Mouse (Mus musculus): Measurements from ENCODE around the gene 4933411K16Rik. TPM values are rescaled to one million over a fixed set of nuclear protein-coding genes. Genes with fewer than 3 reads are reported as not detected.
"Not testable (repeated sequence)": the region's sequence is repeated elsewhere in the genome, so short reads cannot be mapped to it uniquely, and the experiment has no call there.

The 4933411K16Rik gene
- polyA plus RNA-seq, 1 experiment from 2014 or later: not detected

DNA sequence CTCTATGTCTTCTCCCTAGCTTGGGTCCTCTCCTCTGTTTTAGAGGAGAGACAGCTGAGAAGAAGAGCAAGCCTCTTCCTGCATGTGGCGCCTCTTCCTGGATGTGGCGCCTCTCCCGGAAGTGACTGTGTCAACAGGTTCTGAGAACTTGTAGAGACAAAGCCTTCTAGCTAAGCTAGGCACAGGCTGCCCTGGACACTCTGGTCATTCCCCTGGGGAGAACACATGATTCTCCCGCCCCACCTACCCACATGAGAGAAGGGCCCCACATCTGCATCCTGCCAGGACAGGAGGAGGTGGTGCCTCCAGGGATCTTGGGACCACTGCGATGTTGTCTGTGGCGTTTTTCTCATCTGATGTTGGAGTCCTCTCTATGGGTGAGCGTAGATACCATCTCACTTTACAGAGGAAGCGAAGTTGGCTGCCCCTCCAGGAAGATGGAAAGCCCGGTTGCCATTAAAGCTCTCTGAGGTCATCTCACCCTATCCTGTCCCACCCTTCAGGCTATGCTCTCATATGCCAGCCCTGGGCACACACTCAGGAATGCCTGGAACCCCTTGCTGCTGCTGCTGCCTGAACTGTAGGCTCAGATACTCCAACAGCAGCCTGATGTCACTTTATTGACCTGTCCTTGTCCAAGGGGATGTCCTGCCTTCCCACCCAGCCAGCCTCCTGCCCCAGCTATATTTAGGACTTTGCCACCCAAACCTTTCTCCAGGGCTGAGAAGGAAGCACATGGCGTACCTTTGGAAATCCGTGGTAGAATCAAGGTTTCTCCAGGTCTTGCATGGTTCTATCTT is 16.6 kb downstream of the 4933411K16Rik start:
- Histone ChIP-seq H3K4me2 (replicated peaks) (no peak overlapping the region), H3K4me1 (no peaks in the 10 kb centered on the region), H3K36me3 (no peaks in the 10 kb centered on the region), H3K27me3 (replicated peaks) (no peaks in the 10 kb centered on the region), H3K27ac (no peak overlapping the region), H3K9me3 (no peaks in the 10 kb centered on the region), H3K9ac (no peak overlapping the region), H3K4me3 (no peak overlapping the region)
- no peak for ATAC-seq (ENCODE audit: low FRiP score, low read depth)
- WGBS: 84% methylated on average over 11 of the region's 11 CpGs

DNA sequence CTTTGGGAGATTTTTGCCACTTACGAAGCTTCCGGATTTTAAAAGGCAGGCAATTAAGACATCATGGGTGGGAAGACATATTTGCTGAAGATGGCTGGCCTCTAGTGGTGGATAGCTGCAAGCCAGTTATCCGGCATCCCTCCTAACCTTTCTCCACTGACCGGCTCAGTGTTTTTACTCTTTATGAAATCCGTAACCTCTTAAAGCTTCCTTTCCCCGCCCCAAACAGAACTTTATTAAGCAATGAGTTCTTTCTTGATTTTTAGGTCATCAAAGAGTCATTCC is 17.1 kb downstream of the 4933411K16Rik start:
- ATAC-seq (ENCODE audit: low FRiP score, low read depth): no peak
- H3K36me3 ChIP-seq: peaks cover under 1% of the 10 kb centered on the region; the same call in 1 of the 2 replicates
- no peak overlapping the region for H3K4me3 ChIP-seq
- H3K9me3 ChIP-seq: no peaks in the 10 kb centered on the region
- WGBS: 73% methylated on average over 6 of the region's 6 CpGs
- H3K4me2 ChIP-seq (replicated peaks): no peak overlapping the region
- H3K9ac ChIP-seq: no peak overlapping the region
- no peak overlapping the region for H3K27ac ChIP-seq
- H3K27me3 ChIP-seq (replicated peaks): no peaks in the 10 kb centered on the region
- no peaks in the 10 kb centered on the region for H3K4me1 ChIP-seq

DNA sequence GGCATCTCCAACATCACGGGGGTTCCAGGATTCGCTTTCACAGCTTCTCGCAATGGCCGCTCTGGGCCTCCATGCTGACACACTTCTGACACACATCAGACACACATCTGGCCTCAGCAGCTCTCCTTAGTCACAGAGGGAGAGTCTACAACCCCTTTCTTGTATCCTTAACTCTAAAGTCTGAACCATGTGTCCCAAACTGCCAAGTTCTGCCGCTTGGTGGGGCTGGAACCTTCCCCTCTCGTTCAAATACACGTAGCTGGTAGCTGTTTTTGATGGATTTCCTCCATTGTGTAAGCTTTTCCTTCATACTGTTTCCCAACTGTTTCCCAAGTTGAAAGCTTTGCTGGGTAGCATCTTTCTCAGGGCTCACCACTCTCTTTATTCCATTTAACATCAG is 19.2 kb downstream of the 4933411K16Rik start:
- Histone ChIP-seq H3K4me3 (no peak overlapping the region), H3K27ac (no peak overlapping the region), H3K4me1 (no peaks in the 10 kb centered on the region), H3K36me3 (peaks cover 21% of the 10 kb centered on the region), H3K4me2 (replicated peaks) (no peak overlapping the region), H3K27me3 (replicated peaks) (no peaks in the 10 kb centered on the region), H3K9me3 (no peaks in the 10 kb centered on the region), H3K9ac (no peak overlapping the region)
- WGBS: 82% methylated on average over 7 of the region's 7 CpGs
- no peak for ATAC-seq (ENCODE audit: low FRiP score, low read depth)

DNA sequence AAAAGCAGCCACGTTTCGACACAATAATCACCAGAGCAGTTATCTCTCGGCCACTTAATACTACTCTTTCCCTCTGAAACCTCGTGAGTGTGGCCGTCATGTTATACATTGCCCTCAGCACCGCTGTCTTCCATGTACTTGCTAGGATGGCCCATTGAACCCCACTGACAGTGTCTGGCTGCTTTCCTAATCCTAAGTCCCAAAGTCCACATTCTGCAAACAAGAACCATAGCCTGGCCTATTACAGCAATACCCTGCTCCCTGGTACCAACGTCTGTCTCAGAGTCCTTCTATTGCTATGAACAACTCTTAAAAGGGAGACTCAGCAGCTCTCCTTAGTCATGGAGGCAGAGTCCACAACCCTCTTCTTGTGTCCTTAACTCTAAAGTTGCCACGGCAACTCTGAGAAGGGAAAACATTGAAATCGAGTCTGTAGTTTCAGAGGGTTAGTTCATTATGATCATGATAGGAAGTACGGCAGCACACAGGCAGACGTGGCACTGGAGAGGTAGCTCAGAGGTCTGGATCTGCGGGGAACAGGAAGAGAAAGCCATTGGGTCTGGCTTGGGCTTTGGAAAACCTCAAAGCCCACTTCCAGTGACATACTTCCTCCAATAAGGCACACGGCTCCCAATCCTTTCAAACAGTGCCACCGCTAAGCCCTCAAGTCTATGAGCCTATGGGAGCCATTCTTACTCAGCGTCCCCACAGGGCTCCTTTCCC is 20.0 kb downstream of the 4933411K16Rik start:
- no peak for ATAC-seq (ENCODE audit: low FRiP score, low read depth)
- Histone ChIP-seq H3K9me3 (no peaks in the 10 kb centered on the region), H3K9ac (no peak overlapping the region), H3K4me1 (no peaks in the 10 kb centered on the region), H3K27me3 (replicated peaks) (no peaks in the 10 kb centered on the region), H3K4me2 (replicated peaks) (no peak overlapping the region), H3K27ac (no peak overlapping the region), H3K4me3 (no peak overlapping the region), H3K36me3 (peaks cover 26% of the 10 kb centered on the region)
- 87% methylated on average over 15 of the region's 15 CpGs for WGBS

DNA sequence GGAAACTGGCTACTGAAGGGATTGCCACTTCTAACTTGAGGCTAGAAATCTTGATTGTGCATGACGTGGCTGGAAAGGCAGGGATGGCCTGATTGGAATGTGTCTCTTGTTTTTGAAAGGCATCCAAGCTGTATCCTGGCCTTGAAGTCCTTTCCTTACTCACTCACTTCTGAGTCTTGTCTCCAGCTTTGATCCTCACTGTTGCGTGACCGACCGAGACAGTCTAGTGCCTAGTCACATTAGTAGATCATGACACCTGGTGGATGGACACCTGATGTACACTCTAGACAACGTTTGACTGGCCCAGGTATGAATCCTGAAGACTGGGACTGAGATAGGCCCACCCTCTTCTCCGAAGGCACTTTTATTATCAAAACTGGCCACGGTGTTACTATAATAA is 20.8 kb downstream of the 4933411K16Rik start:
- Histone ChIP-seq H3K36me3 (peaks cover 29% of the 10 kb centered on the region), H3K27me3 (replicated peaks) (no peaks in the 10 kb centered on the region)
- 85% methylated on average over 7 of the region's 7 CpGs for WGBS

DNA sequence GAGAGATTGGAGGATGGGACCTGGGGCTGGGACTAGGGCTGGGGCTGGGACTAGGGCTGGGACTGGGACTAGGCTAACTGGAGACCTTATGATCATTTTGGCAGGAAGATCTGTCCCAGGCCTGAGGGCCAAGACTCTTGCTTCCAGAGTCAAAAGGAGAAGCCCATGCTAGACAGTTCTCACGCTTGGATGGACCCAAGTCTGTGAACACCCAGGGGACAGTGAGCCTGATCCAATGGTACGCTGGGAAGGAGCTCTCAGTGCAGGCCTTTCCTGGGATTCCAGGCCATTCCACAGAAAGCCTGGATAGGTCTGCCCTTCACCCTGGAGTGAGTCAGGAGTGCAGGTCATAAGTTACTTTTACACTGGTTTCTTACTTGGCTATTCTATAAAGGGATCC is 23.0 kb downstream of the 4933411K16Rik start:
- H3K4me3 ChIP-seq: no peak overlapping the region
- no peaks in the 10 kb centered on the region for H3K4me1 ChIP-seq
- no peak for ATAC-seq (ENCODE audit: low FRiP score, low read depth)

More for the DNA sequence above, 20.8 kb downstream of the 4933411K16Rik start:
- no peak overlapping the region for H3K4me2 ChIP-seq (replicated peaks)
- no peaks in the 10 kb centered on the region for H3K9me3 ChIP-seq
- H3K4me3 ChIP-seq: no peak overlapping the region
- ATAC-seq (ENCODE audit: low FRiP score, low read depth): no peak
- no peaks in the 10 kb centered on the region for H3K4me1 ChIP-seq
- H3K9ac ChIP-seq: no peak overlapping the region
- no peak overlapping the region for H3K27ac ChIP-seq

DNA sequence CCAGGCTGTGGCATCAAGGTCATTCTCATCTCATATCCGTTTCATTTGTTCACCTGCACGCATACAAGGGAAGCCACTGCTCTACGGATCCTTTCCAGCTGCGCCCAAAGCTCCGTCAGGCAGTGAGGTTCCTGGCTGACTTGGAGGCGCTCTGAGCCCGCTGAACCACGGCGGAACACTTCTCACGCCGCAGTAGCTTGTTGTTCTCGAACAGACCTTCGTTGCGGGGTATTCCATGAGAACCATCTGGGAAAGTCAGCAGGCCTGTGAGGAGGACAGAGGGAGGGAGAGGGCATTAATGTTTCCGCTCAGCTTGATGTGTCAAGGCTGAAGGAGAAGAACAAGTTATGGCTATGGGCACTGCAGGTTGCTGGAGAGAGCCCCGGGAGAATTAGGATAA is 23.9 kb downstream of the 4933411K16Rik start:
- H3K4me3 ChIP-seq: no peak overlapping the region
- H3K27ac ChIP-seq: no peak overlapping the region
- WGBS: 88% methylated on average over 16 of the region's 16 CpGs
- H3K9me3 ChIP-seq: no peaks in the 10 kb centered on the region
- H3K9ac ChIP-seq: no peak overlapping the region
- H3K4me1 ChIP-seq: no peaks in the 10 kb centered on the region
- no peak overlapping the region for H3K4me2 ChIP-seq (replicated peaks)
- ATAC-seq (ENCODE audit: low FRiP score, low read depth): no peak
- H3K36me3 ChIP-seq: peaks cover 29% of the 10 kb centered on the region
- H3K27me3 ChIP-seq (replicated peaks): no peaks in the 10 kb centered on the region

More for the DNA sequence above, 23.0 kb downstream of the 4933411K16Rik start:
- Histone ChIP-seq H3K27ac (no peak overlapping the region), H3K27me3 (replicated peaks) (no peaks in the 10 kb centered on the region), H3K4me2 (replicated peaks) (no peak overlapping the region), H3K36me3 (peaks cover 29% of the 10 kb centered on the region), H3K9me3 (no peaks in the 10 kb centered on the region), H3K9ac (no peak overlapping the region)
- 84% methylated on average over 2 of the region's 2 CpGs for WGBS

DNA sequence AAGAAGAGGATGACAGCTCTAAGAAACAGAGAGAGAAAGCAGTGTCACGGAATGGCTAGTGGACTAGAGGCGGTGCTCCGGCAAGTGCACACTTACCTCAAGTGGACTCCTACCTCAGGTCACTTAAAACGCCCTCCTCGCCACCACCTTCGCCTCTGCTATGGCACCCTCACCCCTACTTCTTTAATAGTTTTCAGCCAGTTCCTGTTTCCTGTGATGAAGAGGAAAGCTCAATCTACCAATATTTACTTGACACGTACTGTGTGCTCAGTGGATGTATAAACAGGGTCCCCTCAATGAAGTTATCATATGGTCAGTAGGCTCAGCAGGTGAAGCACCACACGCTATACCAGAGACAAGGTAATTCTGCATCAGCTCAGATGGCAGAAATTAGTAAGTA is 26.5 kb downstream of the 4933411K16Rik start:
- no peaks in the 10 kb centered on the region for H3K27me3 ChIP-seq (replicated peaks)
- no peak overlapping the region for H3K4me2 ChIP-seq (replicated peaks)
- 97% methylated on average over 8 of the region's 8 CpGs for WGBS
- H3K9ac ChIP-seq: no peak overlapping the region
- no peaks in the 10 kb centered on the region for H3K4me1 ChIP-seq
- peaks cover 29% of the 10 kb centered on the region for H3K36me3 ChIP-seq
- no peak overlapping the region for H3K27ac ChIP-seq
- no peak overlapping the region for H3K4me3 ChIP-seq
- ATAC-seq (ENCODE audit: low FRiP score, low read depth): no peak
- no peaks in the 10 kb centered on the region for H3K9me3 ChIP-seq

DNA sequence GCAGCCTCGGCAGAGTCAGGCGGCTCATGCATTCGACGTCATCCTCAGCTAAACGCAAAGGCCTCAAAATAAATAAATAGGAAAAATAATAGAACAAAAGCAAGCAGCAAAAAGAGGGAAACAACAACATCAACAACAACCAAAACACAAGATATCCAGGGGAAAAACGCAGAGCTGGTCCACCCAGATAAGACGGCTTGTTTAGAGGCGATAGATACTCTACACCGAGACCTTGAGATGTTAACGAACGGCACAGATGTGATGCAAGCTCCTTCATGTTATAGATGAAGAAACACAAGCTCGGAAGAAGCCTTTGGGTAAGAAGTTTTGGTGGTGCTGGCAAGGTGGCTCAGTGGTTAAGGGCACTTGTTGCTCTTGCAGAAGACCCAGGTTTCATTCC is 27.0 kb downstream of the 4933411K16Rik start:
- Histone ChIP-seq H3K4me1 (no peaks in the 10 kb centered on the region), H3K36me3 (peaks cover 29% of the 10 kb centered on the region), H3K27me3 (replicated peaks) (no peaks in the 10 kb centered on the region), H3K27ac (no peak overlapping the region), H3K4me3 (no peak overlapping the region), H3K9me3 (no peaks in the 10 kb centered on the region), H3K4me2 (replicated peaks) (no peak overlapping the region), H3K9ac (no peak overlapping the region)
- ATAC-seq (ENCODE audit: low FRiP score, low read depth): no peak
- 99% methylated on average over 12 of the region's 12 CpGs for WGBS

DNA sequence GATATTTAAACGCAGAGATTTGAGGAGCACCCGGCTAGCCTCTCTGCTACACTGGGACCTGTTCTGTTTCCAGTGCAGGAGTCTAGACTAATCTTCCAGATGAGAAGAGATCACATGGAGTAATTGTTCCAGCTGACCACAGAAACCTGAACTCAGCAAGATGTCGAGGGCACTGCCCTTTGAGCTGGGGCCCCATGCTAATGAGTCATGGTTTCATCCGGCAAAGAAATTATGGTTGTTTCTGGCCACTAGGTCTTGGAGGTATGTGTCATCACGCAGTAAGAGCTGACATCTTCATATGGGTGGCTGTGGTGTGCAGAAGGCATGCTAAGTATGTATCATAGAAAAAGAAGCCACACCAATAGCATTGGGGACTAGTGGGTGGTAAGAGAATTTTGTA is 27.9 kb downstream of the 4933411K16Rik start:
- Histone ChIP-seq H3K27ac (no peak overlapping the region), H3K4me3 (no peak overlapping the region), H3K36me3 (peaks cover 21% of the 10 kb centered on the region), H3K4me1 (no peaks in the 10 kb centered on the region), H3K27me3 (replicated peaks) (no peaks in the 10 kb centered on the region), H3K9me3 (no peaks in the 10 kb centered on the region), H3K9ac (no peak overlapping the region), H3K4me2 (replicated peaks) (no peak overlapping the region)
- 80% methylated on average over 5 of the region's 5 CpGs for WGBS
- no peak for ATAC-seq (ENCODE audit: low FRiP score, low read depth)

DNA sequence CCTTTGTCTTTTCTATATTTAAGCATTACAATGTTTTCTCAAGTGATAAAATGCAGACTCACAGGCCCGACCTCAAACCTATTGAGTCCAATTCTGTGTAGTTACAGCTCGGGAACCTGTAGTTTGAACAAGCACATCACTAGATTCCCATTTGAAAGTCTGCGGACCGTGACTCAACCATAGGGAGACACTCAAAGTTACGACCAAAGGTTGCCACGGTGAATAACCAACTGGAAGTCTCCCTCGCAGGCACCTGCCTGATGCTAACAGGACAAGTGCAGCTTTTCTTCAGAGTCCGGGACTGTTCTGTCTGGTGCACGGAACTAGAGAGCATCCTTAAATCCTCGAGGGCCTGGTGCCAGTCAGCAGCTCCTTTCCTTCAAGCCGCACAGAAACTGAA is 28.4 kb downstream of the 4933411K16Rik start:
- Histone ChIP-seq H3K4me2 (replicated peaks) (no peak overlapping the region), H3K27me3 (replicated peaks) (no peaks in the 10 kb centered on the region), H3K4me1 (peaks cover 2% of the 10 kb centered on the region), H3K36me3 (peaks cover 16% of the 10 kb centered on the region), H3K4me3 (no peak overlapping the region), H3K9me3 (no peaks in the 10 kb centered on the region), H3K27ac (no peak overlapping the region), H3K9ac (no peak overlapping the region)
- no peak for ATAC-seq (ENCODE audit: low FRiP score, low read depth)
- WGBS: 76% methylated on average over 11 of the region's 11 CpGs

DNA sequence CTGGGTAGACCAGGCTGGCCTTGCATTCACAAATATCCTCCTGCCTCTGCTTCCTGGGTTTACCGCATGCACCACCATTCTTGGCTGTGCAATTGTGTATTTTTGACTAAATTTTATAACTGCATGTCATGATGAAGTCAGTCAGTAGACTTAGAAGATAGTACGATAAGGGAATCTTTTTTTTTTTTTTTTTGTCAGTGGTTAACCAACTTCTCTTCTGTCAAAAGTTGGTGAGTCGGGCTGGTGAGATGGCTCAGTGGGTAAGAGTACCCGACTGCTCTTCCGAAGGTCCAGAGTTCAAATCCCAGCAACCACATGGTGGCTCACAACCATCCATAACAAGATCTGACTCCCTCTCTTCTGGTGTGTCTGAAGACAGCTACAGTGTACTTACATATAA is 29.6 kb downstream of the 4933411K16Rik start:
- not testable (repeated sequence) for H3K36me3 ChIP-seq; H3K9me3 ChIP-seq; ATAC-seq (ENCODE audit: low FRiP score, low read depth); H3K27me3 ChIP-seq (replicated peaks); H3K27ac ChIP-seq; H3K4me3 ChIP-seq; H3K4me1 ChIP-seq; H3K9ac ChIP-seq; H3K4me2 ChIP-seq (replicated peaks)
- WGBS: 96% methylated on average over 5 of the region's 5 CpGs

DNA sequence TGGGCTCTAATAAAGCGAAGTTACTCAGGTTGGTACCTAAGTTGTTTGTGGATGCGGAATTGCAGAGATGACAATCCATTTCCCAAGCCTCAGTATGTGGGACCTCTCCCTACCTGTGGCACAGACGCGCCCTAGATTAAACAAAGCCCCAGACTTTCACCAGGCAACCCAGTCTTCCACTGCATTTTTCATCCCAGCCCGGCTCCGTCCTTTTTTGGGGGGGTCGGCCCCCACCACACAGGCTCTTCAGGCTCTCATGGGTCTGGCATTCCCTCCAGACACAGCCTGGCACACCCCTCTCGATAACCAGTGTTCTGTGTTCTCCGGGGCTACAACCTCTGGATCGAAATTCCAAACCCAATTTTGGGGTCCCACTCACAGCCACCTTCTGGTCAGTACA is 33.6 kb downstream of the 4933411K16Rik start:
- WGBS: 7% methylated on average over 10 of the region's 10 CpGs
- H3K9ac ChIP-seq: peak overlapping the region; percentile 77
- H3K4me2 ChIP-seq (replicated peaks): peak overlapping the region; percentile 93
- no peak for ATAC-seq (ENCODE audit: low FRiP score, low read depth)
- no peaks in the 10 kb centered on the region for H3K27me3 ChIP-seq (replicated peaks)
- no peaks in the 10 kb centered on the region for H3K9me3 ChIP-seq
- H3K36me3 ChIP-seq: no peaks in the 10 kb centered on the region
- peaks cover 17% of the 10 kb centered on the region for H3K4me1 ChIP-seq
- peak overlapping the region; percentile 80 for H3K4me3 ChIP-seq
- no peak overlapping the region for H3K27ac ChIP-seq
